Mouse (Mus musculus): ENCODE results near the gene Ccng1.
A peak's percentile ranks its signal among the peaks of the same experiment; 100 is the strongest.

The Ccng1 gene

DNA sequence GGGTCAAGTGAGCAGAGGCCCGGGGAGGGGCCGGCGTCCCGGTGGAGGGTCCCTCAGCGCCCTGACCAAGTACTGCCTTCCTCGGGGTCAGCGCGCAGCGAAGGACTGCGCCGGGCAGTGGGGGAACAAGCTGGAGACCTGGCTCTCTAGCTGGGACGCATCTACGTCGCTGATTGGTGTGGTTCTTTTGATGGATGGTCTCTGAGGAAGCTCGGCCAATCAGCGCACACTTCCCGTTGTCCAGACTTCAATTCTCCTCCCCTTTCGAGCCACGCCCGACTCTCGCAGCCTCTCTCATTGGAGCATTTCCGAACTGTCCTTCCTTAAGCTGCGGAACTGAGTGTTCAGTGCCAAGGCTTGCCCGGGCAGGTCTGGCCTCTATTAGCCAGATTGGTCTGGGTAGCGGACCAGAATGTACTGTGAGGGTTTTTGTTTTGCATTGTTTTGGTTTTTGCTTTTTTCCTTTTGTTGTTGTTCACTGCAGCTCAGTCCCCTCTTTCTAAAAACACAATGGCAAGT lies at the start of gene Ccng1:
Ccng1 (minus strand) TSS at position 203 of the 519 bp plus-strand sequence.
- DNase-seq = peak; percentile 91

DNA sequence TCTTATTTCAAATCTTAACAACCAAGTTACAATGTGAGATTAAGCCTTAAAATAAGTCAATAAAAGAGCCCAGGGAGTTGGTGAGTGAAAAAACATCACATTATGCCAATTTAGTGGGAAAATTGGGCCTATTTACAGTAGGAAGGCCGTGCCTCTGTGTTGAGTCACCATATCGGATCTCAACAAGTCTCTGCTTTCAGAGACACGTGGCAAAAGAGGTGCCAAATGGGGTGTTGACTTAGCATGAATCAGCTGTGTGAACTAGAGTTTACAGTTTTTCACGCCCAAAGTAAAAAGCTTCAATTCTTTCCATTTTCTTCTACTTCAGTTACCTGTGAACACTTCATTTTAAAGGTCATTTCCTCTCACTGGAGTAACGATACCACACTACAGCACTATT lies 35.2 kb upstream of the Ccng1 start:
- DNase-seq = no peak

- DNase-seq = no peak
Measured at GRCm38 (mm10) chr11:40789701-40790100, 34.6 kb upstream of the Ccng1 start.

GRCm38 (mm10) chr11:40786900-40787299 lies 31.8 kb upstream of the Ccng1 start:
- no peak for DNase-seq

DNA sequence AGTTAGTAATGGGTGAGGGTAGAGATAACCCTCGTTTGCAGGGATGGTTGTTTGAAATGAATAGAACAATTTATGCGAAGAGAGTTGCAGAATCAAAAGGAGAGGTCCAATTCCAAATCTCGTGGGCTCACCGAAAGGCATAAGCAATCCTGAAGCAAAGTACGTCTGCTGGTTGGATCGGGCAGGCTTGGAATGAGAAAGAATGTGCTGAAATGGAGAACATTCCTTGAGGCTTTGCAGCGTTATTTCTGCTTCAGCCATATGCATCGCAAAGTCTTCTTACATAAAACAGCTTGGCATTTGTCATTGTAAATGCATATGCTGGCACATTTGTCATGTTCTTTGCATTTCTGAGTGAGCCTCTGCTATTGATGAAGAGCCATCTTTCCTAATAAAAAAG lies 29.2 kb upstream of the Ccng1 start:
- DNase-seq = no peak

GRCm38 (mm10) chr11:40783346-40783745 lies 28.2 kb upstream of the Ccng1 start:
- no peak for DNase-seq

- no peak for DNase-seq
Measured at GRCm38 (mm10) chr11:40781857-40782256, 26.7 kb upstream of the Ccng1 start.

DNA sequence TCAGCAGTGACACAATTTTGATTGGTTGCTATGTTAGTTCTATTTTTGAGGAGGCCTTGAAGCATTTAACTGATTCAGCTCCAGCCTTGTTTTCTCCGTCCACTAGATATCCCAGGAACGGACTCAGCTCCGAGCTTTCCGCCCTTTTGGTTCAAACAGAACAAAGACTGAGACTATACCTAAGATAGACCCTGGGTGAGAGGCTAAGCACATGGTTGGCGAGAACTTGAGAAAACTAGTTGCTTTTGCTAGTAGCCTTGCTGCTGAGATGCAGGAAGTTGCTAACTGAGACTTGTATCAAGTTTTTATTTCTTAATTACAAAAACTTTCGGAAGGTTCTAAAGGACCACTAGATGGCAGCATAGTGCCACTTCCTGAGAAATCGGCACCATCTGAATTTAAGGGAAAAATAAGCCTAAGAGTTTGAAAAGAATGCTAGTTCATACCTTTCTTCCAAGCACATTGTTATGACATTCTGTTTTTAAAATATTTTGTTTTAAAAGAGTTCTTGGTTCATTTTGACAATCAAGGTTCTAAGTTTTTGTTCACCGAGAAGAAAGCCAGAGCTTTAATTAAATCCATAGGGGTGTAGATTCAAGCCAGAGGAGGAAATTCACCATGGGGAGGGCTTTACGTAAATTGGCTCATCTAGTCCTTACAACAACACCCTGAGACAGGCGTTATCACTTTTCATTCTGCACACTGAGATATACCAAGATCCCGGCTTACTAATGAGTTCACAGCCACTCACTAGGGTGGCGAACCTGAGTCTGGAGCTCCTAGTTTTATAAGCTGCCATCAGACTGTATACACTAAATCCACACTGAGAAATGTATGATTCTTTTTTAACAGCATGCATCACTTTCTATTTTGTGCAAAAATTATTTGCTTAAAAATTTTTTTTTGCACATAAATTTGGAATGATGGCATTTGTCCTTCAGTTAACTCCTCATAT lies 20.5 kb upstream of the Ccng1 start:
- peak; percentile 33 to 46 for DNase-seq

GRCm38 (mm10) chr11:40764690-40765089 lies 9.6 kb upstream of the Ccng1 start:
- DNase-seq = no peak

DNA sequence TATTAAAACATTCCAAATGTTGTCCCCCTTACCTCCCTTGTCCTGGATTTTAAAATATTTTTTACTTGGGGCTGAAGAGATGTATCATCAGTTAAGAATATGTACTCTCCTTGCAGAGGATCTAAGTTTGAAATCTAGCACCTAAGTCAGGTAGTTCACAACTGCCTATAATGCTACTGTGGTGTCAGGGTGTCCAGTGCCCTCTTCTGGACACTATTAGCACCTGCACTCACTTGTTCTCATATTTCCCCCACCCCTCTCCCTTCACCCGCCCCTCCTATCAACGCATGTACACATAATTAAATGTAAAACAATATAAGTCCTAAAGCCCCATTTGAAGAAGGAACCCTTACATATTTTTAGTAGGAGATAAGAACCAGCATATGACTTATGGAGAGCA lies 8.3 kb upstream of the Ccng1 start:
- peak in 1 of 2 experiments; percentile 23 for DNase-seq

GRCm38 (mm10) chr11:40759896-40760295 lies 4.8 kb upstream of the Ccng1 start:
- DNase-seq = peak; percentile 79 to 88

DNA sequence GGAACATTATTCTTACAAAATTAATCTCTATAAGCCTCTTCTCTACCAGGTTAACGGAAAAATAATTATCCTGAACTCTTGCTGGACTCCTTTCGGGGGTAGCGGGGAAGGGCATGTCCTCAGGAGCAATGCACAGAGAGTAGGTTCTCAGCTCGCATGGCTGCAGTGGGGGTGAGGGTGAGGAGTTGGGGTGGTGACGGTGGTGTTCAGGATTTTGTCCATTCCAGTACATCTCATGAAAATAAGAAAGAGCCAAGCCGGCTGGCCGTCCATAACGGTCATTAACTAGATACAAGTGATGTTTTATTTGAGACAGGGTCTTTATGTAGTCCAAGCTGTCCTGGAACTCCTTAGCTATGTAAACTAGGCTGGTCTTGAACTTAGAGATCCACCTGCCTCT lies 857 bp upstream of the Ccng1 start:
- no peak for DNase-seq

- no peak for DNase-seq
Measured at GRCm38 (mm10) chr11:40754664-40755107, 425 bp downstream of the Ccng1 start.

- DNase-seq = no peak
Measured at GRCm38 (mm10) chr11:40753836-40754235, 1.3 kb downstream of the Ccng1 start.

GRCm38 (mm10) chr11:40747716-40748115 lies 7.4 kb downstream of the Ccng1 start:
- DNase-seq = no peak

DNA sequence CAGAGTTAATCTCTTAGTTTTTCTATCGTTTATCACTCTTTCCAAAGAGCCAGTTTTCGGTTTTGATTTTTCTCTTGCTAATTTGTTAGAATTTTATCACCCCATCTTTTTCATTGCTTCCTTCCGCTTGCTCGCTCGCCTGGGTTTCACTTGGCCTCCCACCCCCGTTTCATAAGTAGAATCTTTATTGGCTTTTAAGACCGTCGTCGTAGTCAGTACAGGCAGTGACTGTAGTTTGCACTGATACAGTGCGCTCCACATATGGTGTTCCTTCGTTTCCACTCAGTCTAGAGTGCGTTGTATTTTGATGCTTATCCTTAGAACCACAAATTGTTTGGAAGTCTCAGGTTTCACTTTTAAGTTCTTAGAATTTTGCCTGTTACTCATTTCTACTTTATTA lies 8.8 kb downstream of the Ccng1 start:
- DNase-seq = no peak

GRCm38 (mm10) chr11:40744348-40744747 lies 10.8 kb downstream of the Ccng1 start:
- no peak for DNase-seq

GRCm38 (mm10) chr11:40741605-40742262 lies 13.4 kb downstream of the Ccng1 start:
- DNase-seq = no peak

DNA sequence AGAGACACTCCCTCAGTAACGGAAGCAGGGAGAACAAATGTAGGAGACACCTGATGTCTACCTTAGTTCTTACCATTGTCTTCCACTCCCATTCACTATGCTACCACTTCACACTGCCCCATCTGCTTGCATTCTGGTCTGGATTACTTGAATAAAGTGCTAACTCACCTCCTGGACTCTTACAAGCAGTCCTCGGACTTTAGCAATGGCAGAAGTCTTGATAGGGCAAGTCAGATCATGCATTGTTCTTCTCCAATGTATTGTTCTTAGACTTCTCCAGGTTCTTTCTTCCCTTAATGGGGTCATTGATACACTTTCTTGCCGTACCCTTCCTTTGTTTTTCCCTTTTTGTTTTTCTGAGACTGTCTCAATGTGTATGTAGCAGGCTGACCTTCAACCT lies 17.7 kb downstream of the Ccng1 start:
- DNase-seq = no peak

- no peak for DNase-seq
Measured at GRCm38 (mm10) chr11:40734251-40734752, 20.8 kb downstream of the Ccng1 start.

GRCm38 (mm10) chr11:40733339-40734174 lies 21.6 kb downstream of the Ccng1 start, which contains the start of the genes Hmmr and Nudcd2:
TSS of gene Hmmr (minus strand) at chr11:40733422.
TSS of gene Nudcd2 (plus strand) at chr11:40733667.
- DNase-seq = peak; percentile 93 to 94

GRCm38 (mm10) chr11:40732997-40733338 lies 22.1 kb downstream of the Ccng1 start:
- no peak for DNase-seq

Data from cerebellum, postnatal 14 days (tissue).